Mouse (Mus musculus) layer of hippocampus, adult 9-11 months (tissue): Measurements from ENCODE around the gene Kcnk4.

Source experiments
- DNase-seq: peaks from one replicate; pipeline ENCODE4 v3.0.0; 2022

Gene Kcnk4

DNA sequence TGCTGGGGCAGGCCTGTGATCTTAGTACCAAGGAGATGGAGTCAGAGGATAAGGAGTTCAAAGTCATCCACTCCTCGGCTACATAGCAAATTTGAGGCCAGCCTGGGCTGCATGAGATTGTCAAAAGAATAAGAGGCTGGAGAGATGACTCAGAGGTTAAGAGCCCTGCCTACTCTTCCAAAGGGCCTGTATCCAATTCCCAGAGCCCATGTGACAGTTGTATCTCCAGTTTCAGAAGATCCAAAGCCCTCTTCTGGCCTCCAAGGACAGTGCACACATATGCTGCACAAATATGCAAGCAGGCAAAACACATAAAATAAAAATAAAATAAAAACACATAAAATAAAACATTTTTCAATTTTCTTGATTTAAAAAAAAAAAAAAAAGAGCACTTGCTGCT lies 60.1 kb downstream of the Kcnk4 start:
- no peak for DNase-seq
